Mouse (Mus musculus): Measurements from ENCODE around the gene Cntn3. TPM values are rescaled to one million over a fixed set of nuclear protein-coding genes. Genes with fewer than 3 reads are reported as not detected.

Cntn3 gene
- polyA plus RNA-seq, 1 experiment, result 4.8 TPM

GRCm38 (mm10) chr6:102535599-102535998, 37.3 kb downstream of the Cntn3 start:
- DNase-seq, result no peak
- H3K4me1 ChIP-seq (ENCODE audit: control insufficient read depth, insufficient read depth, low read length), result no peaks in the 10 kb centered on the region
- no peak for TF ChIP-seq CTCF (IDR thresholded peaks at IDR 0.05; ENCODE audit: borderline replicate concordance, insufficient read depth, low read depth, low read length)
- TF ChIP-seq POLR2A (IDR thresholded peaks at IDR 0.05; ENCODE audit: borderline replicate concordance, insufficient read depth, low read length), result no peak
- H3K4me3 ChIP-seq (replicated peaks; ENCODE audit: insufficient read depth, low read depth, low read length), result no peak overlapping the region
- WGBS, result 85% methylated on average over 4 of the region's 4 CpGs
- no peaks in the 10 kb centered on the region for H3K27me3 ChIP-seq (ENCODE audit: control insufficient read depth, insufficient read depth, low read length)
- H3K27ac ChIP-seq (ENCODE audit: insufficient read depth, low read length), result no peak overlapping the region

- Histone ChIP-seq H3K4me1 (ENCODE audit: control insufficient read depth, insufficient read depth, low read length) (no peaks in the 10 kb centered on the region), H3K27me3 (ENCODE audit: control insufficient read depth, insufficient read depth, low read length) (no peaks in the 10 kb centered on the region), H3K4me3 (replicated peaks; ENCODE audit: insufficient read depth, low read depth, low read length) (no peak overlapping the region), H3K27ac (ENCODE audit: insufficient read depth, low read length) (no peak overlapping the region)
- no peak for DNase-seq
- 86% methylated on average over 2 of the region's 2 CpGs for WGBS
- no peak for TF ChIP-seq CTCF (IDR thresholded peaks at IDR 0.05; ENCODE audit: borderline replicate concordance, insufficient read depth, low read depth, low read length)
- no peak for TF ChIP-seq POLR2A (IDR thresholded peaks at IDR 0.05; ENCODE audit: borderline replicate concordance, insufficient read depth, low read length)
Measured at GRCm38 (mm10) chr6:102523037-102523436, 49.9 kb downstream of the Cntn3 start.

GRCm38 (mm10) chr6:102520977-102521376, 51.9 kb downstream of the Cntn3 start:
- no peak for DNase-seq
- TF ChIP-seq POLR2A (IDR thresholded peaks at IDR 0.05; ENCODE audit: borderline replicate concordance, insufficient read depth, low read length) (no peak), CTCF (IDR thresholded peaks at IDR 0.05; ENCODE audit: borderline replicate concordance, insufficient read depth, low read depth, low read length) (no peak)
- no peaks in the 10 kb centered on the region for H3K4me1 ChIP-seq (ENCODE audit: control insufficient read depth, insufficient read depth, low read length)
- WGBS, result 22% methylated on average over 2 of the region's 2 CpGs
- H3K27me3 ChIP-seq (ENCODE audit: control insufficient read depth, insufficient read depth, low read length), result no peaks in the 10 kb centered on the region
- no peak overlapping the region for H3K4me3 ChIP-seq (replicated peaks; ENCODE audit: insufficient read depth, low read depth, low read length)
- H3K27ac ChIP-seq (ENCODE audit: insufficient read depth, low read length), result no peak overlapping the region

- no peak for DNase-seq
Measured at GRCm38 (mm10) chr6:102515231-102515630, 57.7 kb downstream of the Cntn3 start.

GRCm38 (mm10) chr6:102512085-102512484, 60.8 kb downstream of the Cntn3 start:
- Histone ChIP-seq H3K27me3 (ENCODE audit: control insufficient read depth, insufficient read depth, low read length) (no peaks in the 10 kb centered on the region), H3K4me3 (replicated peaks; ENCODE audit: insufficient read depth, low read depth, low read length) (no peak overlapping the region), H3K27ac (ENCODE audit: insufficient read depth, low read length) (no peak overlapping the region), H3K4me1 (ENCODE audit: control insufficient read depth, insufficient read depth, low read length) (no peaks in the 10 kb centered on the region)
- WGBS, result 31% methylated on average over 1 of the region's 1 CpGs
- no peak for TF ChIP-seq POLR2A (IDR thresholded peaks at IDR 0.05; ENCODE audit: borderline replicate concordance, insufficient read depth, low read length)
- TF ChIP-seq CTCF (IDR thresholded peaks at IDR 0.05; ENCODE audit: borderline replicate concordance, insufficient read depth, low read depth, low read length), result no peak
- no peak for DNase-seq

More at GRCm38 (mm10) chr6:102515231-102515630, 57.7 kb downstream of the Cntn3 start:
- TF ChIP-seq CTCF (IDR thresholded peaks at IDR 0.05; ENCODE audit: borderline replicate concordance, insufficient read depth, low read depth, low read length) (no peak), POLR2A (IDR thresholded peaks at IDR 0.05; ENCODE audit: borderline replicate concordance, insufficient read depth, low read length) (no peak)
- no peaks in the 10 kb centered on the region for H3K4me1 ChIP-seq (ENCODE audit: control insufficient read depth, insufficient read depth, low read length)
- 58% methylated on average over 2 of the region's 2 CpGs for WGBS
- H3K27me3 ChIP-seq (ENCODE audit: control insufficient read depth, insufficient read depth, low read length), result no peaks in the 10 kb centered on the region
- no peak overlapping the region for H3K27ac ChIP-seq (ENCODE audit: insufficient read depth, low read length)
- H3K4me3 ChIP-seq (replicated peaks; ENCODE audit: insufficient read depth, low read depth, low read length), result no peak overlapping the region

GRCm38 (mm10) chr6:102485509-102485908, 87.4 kb downstream of the Cntn3 start:
- no peak for TF ChIP-seq POLR2A (IDR thresholded peaks at IDR 0.05; ENCODE audit: borderline replicate concordance, insufficient read depth, low read length)
- TF ChIP-seq CTCF (IDR thresholded peaks at IDR 0.05; ENCODE audit: borderline replicate concordance, insufficient read depth, low read depth, low read length), result no peak
- DNase-seq, result no peak
- H3K4me1 ChIP-seq (ENCODE audit: control insufficient read depth, insufficient read depth, low read length), result no peaks in the 10 kb centered on the region
- no peak overlapping the region for H3K27ac ChIP-seq (ENCODE audit: insufficient read depth, low read length)
- no peaks in the 10 kb centered on the region for H3K27me3 ChIP-seq (ENCODE audit: control insufficient read depth, insufficient read depth, low read length)
- no peak overlapping the region for H3K4me3 ChIP-seq (replicated peaks; ENCODE audit: insufficient read depth, low read depth, low read length)

- Histone ChIP-seq H3K27ac (ENCODE audit: insufficient read depth, low read length) (no peak overlapping the region), H3K4me3 (replicated peaks; ENCODE audit: insufficient read depth, low read depth, low read length) (no peak overlapping the region), H3K27me3 (ENCODE audit: control insufficient read depth, insufficient read depth, low read length) (no peaks in the 10 kb centered on the region), H3K4me1 (ENCODE audit: control insufficient read depth, insufficient read depth, low read length) (no peaks in the 10 kb centered on the region)
- 69% methylated on average over 8 of the region's 8 CpGs for WGBS
- TF ChIP-seq CTCF (IDR thresholded peaks at IDR 0.05; ENCODE audit: borderline replicate concordance, insufficient read depth, low read depth, low read length) (no peak), POLR2A (IDR thresholded peaks at IDR 0.05; ENCODE audit: borderline replicate concordance, insufficient read depth, low read length) (no peak)
- no peak for DNase-seq
Measured at GRCm38 (mm10) chr6:102478320-102479080, 94.4 kb downstream of the Cntn3 start.

- H3K27ac ChIP-seq (ENCODE audit: insufficient read depth, low read length), result no peak overlapping the region
- TF ChIP-seq CTCF (IDR thresholded peaks at IDR 0.05; ENCODE audit: borderline replicate concordance, insufficient read depth, low read depth, low read length) (no peak), POLR2A (IDR thresholded peaks at IDR 0.05; ENCODE audit: borderline replicate concordance, insufficient read depth, low read length) (no peak)
- H3K4me3 ChIP-seq (replicated peaks; ENCODE audit: insufficient read depth, low read depth, low read length), result no peak overlapping the region
- no peaks in the 10 kb centered on the region for H3K27me3 ChIP-seq (ENCODE audit: control insufficient read depth, insufficient read depth, low read length)
- DNase-seq, result no peak
- no peaks in the 10 kb centered on the region for H3K4me1 ChIP-seq (ENCODE audit: control insufficient read depth, insufficient read depth, low read length)
- WGBS, result 77% methylated on average over 4 of the region's 4 CpGs
Measured at GRCm38 (mm10) chr6:102438353-102438752, 134.5 kb downstream of the Cntn3 start.

Measured in cerebellum, adult 2 months (tissue).